Mouse (Mus musculus): ENCODE measurements around the gene Arl15.

Arl15 gene

DNA sequence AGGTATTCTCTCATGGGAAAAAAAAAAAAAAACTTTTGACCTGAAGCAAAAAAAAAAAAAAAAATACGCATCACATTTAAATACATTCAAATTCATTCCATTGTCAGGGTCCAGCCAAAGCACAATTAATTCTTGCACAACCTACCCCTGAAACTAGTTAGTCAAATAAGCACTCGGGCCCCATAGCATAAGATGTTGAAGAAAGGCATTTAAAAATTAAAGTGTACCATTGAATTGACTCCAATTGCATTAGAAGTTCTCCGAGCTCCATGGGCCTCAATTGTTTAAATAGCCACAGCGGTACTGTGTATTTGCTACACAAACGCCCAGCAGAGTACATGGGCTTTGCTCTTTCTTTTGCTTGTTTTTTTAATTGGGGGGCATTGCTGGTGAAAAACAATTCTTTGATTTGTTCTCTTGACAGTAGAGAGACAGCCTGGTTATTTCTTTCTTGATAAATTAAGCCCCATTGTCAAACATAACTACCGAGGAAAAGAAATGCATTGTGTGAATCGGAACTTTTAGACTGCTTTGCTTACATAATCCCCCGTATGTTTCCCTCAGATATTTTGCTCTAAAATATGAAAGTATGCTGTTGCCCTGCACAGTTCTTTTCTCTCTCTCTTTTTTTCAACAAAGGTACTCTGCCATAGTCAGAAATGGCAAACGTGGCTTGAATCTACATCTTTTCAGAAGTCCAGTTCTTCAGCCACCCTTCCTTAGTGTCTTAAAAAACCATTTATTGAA, 201.4 kb downstream of the Arl15 start:
- DNase-seq, result no peak

DNA sequence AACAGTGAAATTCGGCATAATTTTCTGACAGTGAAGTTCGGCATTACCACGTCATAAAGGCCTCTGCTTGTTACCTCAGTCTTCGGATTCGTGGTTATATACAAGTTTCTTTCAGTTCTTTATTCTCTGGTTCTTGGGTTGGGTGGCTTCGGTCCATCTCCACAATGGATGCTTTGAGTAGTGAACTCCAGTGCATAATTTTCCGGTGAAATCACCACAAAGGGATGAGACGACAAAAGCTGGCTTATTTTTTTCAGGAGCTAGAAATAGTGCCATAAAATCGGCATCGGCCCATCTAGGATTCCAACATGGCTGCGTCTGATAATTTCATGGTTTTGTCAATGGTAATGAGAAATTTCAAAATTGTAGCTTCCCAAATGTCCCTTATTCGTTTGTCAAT, 204.5 kb downstream of the Arl15 start:
- no peak for DNase-seq

DNA sequence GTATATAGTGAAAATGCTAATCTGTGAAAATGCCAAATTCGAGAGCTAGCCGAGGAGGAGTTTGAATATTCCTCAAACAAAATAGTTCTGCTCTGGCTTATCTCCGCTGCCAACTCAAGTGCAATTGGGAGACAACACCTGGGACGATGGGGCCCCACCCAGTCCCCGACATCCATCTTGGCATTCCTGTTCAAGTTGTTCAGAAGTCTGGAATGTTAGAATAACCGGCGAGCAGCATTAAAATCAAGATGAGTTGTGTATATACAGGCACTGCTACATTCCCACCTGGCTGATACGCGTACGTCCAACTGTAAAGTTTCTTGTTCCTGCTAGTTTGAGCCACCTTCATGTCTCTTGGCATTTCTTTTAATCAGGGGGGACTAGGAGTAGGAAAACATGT, 209.2 kb downstream of the Arl15 start:
- no peak for DNase-seq

DNA sequence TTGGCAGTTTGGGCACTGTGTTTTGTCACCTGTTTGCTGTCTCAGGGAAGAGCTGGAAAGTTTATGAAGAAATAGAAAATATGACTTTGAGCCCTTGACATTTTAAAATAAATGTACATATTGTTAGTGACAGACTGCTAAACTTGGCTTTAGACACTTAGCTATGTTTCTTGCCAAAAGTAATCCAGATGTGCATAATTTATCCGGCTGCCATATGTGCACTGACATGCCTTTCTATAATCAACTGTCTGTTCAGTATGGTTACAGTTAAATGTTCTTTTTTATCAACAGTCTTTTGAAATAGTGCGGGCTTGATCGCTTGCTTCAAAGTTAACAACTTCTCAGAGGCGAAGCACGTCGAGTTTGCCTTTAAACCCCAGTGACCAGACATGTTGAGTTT, 209.9 kb downstream of the Arl15 start:
- DNase-seq, result no peak

DNA sequence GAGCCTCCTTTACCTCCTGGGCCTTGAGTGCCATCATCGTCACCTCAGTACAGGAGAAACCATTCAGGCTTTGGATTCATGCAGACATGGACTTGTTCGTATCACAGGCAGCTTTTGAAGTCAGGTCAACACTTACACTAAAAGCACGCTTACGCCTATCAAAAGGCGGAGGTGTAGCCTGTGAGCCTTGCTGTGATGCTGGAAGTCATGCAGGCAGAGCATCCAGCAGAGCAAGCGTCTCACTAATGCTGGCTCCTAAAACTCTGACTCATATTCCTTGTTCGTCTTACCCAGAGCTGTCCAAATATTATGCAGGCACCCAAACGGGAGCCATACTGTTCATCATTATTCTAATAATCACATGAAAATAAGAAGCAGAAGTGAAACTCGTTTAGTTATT, 215.5 kb downstream of the Arl15 start:
- no peak for DNase-seq

DNA sequence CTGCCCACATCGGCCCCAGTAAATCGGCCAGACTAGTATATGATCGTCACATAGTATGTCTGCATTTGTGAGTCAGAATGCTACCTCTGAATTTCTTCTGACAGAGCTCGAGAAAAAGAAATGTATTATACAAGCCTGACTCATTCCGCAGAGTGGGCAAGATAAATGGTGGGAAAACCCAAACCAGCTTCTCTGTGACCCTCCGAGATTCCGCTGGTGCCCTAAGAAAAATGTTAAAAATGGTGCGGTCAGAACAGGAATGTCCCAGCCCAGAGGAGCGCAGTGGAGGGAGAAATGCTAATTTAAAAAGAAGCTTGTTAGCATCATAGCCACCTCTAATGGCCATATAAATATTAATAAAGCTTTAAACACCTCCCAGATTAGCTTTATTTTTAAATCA, 216.2 kb downstream of the Arl15 start:
- DNase-seq, result no peak

DNA sequence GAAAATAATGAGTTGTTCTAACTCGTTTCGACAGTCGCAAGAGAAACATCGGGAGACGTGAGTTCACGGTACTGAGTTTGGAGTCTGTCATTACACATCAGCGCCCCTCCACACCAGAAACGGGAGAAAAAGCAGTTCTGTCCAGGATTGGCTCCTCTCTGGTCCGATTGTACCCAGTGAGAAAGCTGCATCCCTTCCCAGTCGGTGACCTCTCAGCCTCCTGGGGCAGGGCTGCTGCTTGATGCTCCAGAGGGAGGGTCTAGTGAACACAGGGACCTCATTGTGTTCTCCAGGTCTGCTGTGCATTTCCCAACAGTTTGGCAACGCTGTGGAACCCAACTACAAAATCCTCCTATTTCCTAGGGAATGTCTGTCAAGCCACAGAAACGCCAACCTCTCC, 216.7 kb downstream of the Arl15 start:
- DNase-seq, result no peak

DNA sequence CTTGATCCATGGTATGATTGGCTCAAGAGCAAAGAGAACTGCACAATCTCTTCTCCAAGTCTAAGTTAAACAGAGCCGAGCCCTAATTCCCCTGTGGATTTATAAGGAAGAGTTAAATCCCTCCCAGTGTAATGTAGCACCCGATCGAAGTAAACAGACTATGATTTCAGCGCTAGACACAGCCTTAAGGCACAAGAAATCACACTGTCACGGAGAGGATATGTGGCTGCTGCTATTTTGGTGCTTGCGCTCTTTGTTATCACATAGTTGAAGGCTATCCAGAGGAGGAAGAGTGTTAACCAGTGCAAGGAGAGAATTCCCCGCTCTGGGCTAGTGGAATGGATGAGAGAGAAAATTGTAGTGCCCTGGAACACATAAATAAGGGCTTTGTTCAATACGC, 223.6 kb downstream of the Arl15 start:
- no peak for DNase-seq

DNA sequence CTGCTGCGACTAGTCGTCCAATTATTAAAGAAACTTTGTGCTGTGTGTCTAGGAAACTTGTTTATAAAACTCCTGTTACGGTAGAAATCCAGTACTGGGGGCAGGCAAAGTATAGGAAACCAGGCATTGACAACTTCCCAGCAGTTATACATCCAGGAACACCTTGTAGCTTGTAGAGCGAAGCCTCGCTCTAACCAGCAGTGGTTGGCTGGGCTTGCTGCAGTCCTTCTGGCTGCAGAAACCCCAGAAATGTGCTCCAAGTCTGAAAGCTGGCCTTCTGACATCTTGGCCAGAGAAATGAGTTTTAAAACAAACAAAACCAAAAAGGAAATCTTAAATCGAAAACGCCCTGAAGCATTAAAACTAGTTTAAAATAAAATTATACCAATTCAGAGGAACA, 229.2 kb downstream of the Arl15 start:
- no peak for DNase-seq

DNA sequence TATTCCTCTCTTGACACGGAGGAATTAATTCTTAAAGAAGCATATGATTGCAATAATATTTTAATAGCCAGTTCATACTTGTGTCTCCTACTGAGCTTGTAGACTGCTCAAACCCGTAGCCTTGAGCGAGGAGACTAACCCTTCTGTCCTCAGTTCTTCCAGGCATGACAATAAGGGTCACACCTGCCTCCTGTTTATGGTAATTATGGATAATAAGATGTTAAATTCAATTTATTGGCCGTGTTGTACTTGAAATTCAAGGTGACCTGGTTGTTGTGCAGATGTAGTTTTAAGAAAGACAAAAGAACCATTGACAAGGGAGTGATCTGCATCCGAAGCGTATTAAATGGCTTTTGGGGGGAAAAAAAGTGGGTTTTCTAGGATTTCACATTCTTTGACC, 232.0 kb downstream of the Arl15 start:
- no peak for DNase-seq

DNA sequence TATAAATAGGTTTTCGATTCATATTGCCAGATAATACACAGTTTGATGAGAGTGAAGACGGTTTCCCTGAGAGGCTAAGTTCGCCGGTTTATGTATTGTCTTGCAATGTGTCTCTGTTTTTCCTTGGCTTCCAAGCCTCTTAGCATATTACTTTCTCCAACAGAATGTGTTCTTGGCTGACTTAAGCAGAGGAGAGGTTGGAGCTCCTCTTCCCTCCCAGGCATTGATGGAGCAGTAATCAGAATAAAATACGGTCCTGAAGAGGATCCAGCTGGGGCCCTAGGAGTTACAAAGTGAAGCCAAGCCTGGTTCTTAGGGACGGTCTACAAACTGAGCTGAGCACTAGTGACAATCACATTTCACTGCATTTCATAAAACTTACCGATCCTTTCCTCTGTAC, 232.4 kb downstream of the Arl15 start:
- no peak for DNase-seq

DNA sequence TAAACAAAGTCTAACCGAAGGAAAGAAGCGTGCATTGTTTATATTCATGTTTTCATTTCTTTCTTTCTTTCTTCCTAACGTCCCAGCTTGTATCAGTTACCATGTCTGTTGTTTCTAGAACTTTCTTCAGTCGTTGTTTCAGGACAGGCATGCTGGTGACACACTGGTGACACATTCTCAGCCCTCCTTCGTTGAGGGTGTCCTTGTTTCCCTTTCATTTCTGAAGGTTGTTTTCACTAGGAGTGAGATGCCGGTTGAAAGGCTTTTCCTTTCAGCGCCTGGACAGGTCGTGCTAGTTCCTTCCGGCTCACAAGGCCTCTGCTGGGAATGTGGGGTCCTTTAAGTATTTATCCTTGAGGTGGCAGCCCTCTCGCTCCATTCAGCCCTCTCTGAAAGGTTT, 253.8 kb downstream of the Arl15 start:
- no peak for DNase-seq

DNA sequence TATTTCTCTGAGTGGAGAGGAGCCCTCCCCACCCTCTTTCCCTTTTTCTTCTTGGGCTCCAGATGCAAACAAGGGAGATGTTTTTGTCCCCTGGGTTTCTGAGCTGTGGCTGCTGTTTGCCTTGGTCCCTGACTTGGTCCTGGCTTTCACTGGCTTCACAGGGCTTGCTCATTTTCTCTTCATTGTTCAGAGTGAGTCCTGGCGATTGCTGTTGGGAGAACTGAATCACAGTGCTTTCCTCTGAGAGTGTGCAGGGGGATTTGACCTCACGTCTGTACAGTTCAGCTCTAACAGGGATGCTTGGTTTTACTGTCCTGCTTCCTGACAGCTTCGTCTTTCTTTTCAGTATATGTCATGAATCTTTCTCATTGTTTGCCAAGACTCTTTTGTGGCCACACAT, 254.4 kb downstream of the Arl15 start:
- DNase-seq, result no peak

DNA sequence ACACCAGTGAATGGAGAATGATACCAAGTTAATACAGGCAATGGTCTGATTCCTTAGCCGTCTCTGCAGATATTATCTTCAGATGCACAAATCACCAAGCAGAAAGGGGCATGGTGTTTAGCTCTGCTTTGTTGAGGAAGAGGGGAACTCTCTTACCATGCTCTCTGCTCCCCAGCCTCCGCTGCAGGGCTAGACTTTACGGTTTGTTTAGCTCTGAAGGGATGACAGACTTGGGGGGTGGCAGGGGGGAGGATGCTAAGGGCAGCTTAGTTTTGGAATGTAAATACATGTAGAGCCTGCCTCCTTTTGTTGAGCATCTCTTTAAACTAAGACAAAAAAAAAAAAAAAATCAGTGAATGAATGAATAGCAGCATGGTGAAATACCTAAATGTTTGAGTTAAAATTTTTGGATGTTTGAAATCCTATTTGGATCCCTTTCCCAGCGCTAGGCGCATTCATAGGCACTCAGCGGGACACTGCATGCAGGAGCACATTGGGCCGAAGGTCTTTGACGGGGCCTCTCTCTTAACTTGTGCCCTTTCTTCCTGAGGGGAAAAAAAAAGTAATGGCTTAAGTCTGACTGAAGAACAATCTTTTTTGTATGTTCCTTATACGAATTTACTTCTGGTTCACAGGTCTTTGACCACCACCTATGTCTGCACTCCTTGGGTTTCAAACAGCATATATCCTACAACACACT, 257.0 kb downstream of the Arl15 start:
- DNase-seq, result no peak

DNA sequence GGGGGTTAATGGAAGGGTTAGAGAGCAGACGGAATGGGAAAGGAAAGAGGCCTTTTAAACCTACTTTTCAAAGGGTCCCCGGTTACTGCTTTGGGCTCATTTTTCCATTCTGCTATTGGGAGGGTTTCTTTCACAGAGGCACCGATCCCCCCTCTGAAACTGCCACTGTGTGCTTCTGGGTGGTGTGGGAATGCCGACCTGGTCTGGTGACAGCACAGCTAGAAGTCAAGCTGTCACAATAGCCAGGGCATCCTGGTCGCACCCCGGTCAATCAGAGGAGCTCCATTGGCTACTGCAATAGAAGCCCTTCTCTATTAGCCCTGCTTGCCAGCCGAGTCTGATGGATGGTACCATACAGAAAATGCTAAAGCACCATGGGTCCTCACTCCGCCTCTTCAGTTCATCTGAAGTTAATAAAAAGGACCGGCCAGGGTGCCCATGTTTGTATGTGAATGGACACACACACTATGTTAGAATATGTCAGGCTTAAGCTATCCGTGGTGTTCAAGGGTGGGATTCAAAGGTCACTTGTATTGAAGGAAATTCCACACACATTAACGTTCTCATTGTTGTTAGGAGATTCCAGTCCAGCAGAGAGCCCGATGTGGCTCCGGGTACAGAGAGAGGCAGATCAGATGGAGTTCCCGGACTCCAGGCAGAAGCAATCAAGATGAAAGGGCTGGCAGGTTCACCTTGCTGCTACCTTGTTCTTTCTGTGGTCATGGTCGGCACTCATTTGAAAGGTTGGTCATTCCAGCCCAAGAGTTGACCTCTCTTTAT, 258.3 kb downstream of the Arl15 start:
- DNase-seq, result no peak

DNA sequence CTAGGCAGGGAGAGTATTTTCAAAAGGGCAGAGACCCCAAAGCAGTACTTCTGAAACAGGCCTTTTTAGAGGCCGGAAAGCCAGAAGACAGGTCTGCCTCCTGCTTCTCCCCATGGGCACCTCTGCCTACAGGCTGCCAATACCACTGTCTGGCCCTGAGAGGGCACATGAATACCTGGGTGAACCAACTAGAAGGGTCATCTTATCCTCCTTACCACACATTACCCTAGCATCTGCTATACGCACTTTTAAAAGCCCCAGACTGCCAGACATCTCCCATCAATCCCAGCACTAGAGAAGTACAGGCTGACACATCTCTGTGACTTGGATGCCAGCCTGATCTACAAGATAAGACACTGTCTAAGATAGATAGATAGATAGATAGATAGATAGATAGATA, 259.0 kb downstream of the Arl15 start:
- no peak for DNase-seq

DNA sequence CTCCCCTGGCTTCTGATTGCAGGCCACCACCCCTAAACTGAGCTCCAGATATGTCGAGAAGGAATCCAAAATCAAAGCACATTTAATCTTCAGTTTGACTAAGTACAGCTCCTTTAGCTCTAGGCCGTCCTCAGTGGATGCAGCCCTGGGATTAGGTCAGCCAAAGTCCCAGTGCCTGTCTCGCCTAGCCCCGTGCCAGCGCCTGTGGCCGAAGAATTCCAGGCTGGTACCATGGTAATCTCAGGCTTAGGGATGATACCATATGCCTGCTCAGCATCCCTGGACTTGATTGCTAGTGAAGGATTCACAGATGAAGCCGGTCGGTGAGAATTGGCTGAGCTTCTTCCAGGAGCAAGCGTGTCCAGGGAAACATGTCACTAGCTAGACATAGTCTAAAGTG, 261.4 kb downstream of the Arl15 start:
- peak; percentile 41 for DNase-seq

DNA sequence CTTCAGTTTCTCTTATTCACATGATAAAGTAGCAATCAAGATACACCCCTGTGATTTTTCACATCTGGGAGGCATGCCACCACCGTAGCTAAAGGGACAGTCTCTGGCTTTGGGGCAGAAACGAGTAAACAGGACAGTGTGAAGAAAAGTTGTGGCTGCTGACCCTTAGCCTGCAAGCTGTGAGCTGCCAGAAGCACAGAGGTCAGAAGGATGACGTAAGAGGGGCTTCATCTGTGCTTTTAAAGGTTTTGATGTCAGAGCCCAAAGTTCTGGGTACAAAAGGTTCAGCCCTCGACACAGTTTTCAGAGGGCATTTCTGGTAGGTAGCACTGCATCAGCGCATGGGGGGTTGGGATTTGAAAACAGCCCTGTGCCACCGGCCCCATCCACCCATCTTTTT, 266.0 kb downstream of the Arl15 start:
- no peak for DNase-seq

DNA sequence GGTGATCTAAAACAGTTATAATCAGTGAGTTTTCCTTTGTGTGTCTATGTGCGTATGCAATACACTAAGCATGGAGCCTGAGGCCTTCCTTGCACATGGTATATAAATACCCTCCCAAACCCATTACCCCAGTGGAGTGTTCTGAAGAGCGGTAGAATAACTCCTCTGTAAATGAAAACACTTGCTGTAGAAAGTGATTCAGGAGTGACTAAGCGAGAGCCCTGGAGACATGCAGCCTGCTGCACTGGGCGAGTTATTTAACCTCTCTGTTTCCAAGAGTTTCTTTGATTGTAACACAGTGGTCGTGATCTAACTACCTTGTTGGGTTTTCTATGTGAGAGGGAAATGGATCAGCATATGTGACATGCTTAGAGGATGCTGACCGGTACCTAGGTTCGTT, 266.9 kb downstream of the Arl15 start:
- DNase-seq, result no peak

DNA sequence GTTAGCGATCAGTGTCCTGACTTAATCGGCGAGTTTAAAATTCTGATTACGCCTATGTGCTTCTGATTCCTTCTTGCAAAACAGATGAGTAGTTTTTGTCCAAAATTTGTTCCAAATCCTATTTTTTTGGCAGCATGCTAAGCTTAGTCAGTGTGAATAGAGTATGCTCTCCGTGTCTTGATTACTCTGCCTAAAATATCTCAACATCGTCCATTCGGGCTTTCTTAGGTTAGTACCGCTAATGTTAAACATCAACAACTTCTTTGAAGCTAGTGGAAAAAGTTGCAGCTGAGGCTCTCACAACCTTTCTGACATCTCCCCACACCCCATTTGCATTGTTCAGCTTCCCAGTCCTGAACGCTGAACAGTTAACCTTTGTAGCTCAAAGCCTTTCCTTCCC, 269.8 kb downstream of the Arl15 start:
- DNase-seq, result no peak

DNA sequence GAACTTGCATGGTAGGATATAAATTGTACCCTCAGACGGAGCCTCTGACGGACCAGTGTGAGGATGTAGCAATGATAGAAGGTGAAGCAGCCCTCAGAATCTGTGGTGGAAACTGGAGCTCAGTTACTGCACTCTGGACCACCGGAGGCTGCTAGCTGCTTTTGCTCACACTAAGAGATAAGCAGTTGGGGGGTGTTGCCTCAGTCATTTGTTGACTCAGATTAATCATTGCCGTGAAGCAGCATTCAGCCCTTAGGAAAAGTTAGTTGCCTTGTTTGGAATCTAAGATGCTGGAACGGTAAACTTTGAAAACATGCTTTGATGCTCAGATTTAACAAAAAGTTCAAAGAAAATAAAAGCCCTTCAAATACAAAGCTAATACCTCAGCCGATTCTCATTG, 270.7 kb downstream of the Arl15 start:
- no peak for DNase-seq

DNA sequence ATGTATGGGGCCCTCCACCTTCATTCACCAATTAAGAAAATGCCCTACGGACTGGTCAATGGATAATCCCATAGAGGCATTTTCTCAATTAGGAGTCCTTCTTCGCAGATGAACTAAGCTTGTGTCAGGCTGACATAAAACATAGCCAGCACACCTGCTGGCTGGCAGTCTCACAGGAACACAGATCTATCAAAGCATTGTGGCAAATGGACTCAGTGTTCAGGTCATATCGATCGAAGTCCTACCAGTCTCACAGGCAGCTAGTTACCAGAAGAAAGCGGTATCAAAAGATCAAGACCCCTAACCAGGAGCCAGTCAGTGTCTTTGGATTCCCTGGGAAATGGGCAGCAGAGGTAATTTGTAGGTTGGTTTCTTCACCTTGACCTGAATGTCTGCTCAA, 274.1 kb downstream of the Arl15 start:
- no peak for DNase-seq

DNA sequence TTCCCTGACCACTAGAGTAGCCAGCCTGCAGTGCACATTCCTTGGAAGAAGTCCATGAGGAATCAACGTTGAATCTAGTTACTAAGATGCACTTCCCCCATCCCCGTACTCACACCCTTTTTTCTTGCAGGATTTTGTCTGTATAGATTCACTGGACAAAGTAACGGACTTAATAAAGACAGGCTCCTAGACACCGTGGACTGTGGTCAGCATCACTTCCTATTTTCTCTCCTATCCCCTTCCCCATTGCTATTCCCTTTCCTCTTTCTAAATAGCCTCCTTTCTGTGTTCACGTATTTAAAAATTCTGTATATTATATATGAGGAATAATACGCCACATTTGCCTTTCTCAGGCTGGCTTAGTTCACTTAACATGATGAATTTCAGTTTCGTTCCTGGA, 277.1 kb downstream of the Arl15 start:
- DNase-seq, result no peak

DNA sequence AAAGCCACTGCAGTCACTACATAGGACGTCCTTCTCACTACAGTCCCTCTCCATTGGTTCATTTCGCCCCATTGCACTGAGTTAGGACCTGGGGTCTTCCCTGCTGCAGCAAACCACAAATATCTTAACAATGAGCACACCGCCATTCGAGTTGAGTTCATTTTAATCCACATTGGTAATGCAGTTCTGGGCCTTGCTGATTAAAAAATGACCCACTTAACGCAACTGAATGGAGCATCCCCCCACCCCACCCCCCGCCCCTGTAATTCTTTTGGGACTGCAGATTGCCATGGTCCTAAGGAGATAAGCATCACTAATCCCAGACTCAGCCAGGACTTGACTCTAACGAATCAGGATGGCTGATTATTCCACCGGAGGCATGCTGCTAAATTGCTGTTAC, 280.2 kb downstream of the Arl15 start:
- no peak for DNase-seq
